ENCODE assay signal across 11 mouse cellular contexts in the genomic region with DNA sequence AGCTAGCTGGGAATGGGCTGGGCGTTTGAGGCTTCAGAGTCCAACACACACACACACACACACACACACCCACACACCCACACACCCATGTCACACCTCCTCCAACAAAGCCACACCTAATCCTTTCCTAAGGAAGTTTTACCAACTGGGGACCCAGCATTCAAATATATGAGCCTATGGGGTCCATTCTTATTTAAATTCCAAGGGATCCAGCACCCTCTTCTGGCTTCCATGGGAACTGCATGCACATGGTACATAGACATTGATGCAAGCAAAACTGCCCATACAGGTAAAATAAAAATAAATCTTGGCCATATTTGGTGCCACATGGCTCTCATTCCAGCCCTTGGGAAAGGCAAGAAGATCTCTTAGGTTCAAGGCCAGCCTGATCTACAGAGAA. TPM values are rescaled to one million over a fixed set of nuclear protein-coding genes. Genes with fewer than 3 reads are reported as not detected.
A peak's percentile ranks its signal among the peaks of the same experiment; 100 is the strongest.
DNase-seq lines count a peak whose midpoint lies in the region; ATAC-seq and TF ChIP-seq lines count a peak whose summit lies in the region.
"Had no signal": no experiment of that assay in that cellular context is flagged by ENCODE, and none has a peak within 500 bp of the region (broad histone marks: within the 10 kb centered on the region; RNA-seq: fewer than 3 reads in every experiment).

No protein-coding gene starts in this region.

- WGBS in heart, embryonic 12.5 days = 100% methylated on average over 1 of the region's 1 CpGs

- no peaks in the 10 kb centered on the region for H3K27me3 ChIP-seq in heart, embryonic 12.5 days (replicated peaks)

- peaks cover 0 to 3% of the 10 kb centered on the region in 2 experiments; a peak in 1 of 4 replicates for H3K4me1 ChIP-seq in ES-E14 (ENCODE audit: control insufficient read depth in 2 of 2, insufficient read depth in 2 of 2, low read length in 2 of 2, poor library complexity in 1 of 2)
- peaks cover 18% of the 10 kb centered on the region for H3K4me1 ChIP-seq in heart, embryonic 12.5 days (replicated peaks)

- DNase-seq in cerebellum, postnatal 10 days = peak; percentile 51 to 58
- no peak for DNase-seq in cerebellum, adult 11 months
- DNase-seq in layer of hippocampus, postnatal 14 days (ENCODE audit: low spot score in 2 of 2) = peak; percentile 18 to 34
- no peak for DNase-seq in layer of hippocampus, adult 9-11 months
- peak; percentile 42 for DNase-seq in ES-E14 (ENCODE audit: low read depth, low spot score)
- peak; percentile 67 for DNase-seq in testis, postnatal 10 days (ENCODE audit: low spot score)

- no peak overlapping the region for H3K4me3 ChIP-seq in ES-E14 (ENCODE audit: insufficient read depth in 1 of 2, low read depth in 1 of 2, low read length in 2 of 2, poor library complexity in 1 of 2, severe bottlenecking in 1 of 2)
- no peak overlapping the region for H3K4me3 ChIP-seq in heart, embryonic 12.5 days

- H3K36me3 ChIP-seq in ES-E14 (ENCODE audit: control insufficient read depth, insufficient read depth, low read length, poor library complexity, severe bottlenecking) = peaks cover 10% of the 10 kb centered on the region; the same call in 1 of the 2 replicates
- peaks cover 61% of the 10 kb centered on the region for H3K36me3 ChIP-seq in heart, embryonic 12.5 days

- no peak overlapping the region for H3K4me2 ChIP-seq in heart, embryonic 12.5 days

- H3K27ac ChIP-seq in ES-E14 (ENCODE audit: insufficient read depth, low read depth, low read length, poor library complexity, severe bottlenecking) = no peak overlapping the region
- no peak overlapping the region for H3K27ac ChIP-seq in heart, embryonic 12.5 days (ENCODE audit: poor library complexity, severe bottlenecking)

- ATAC-seq in granulocyte monocyte progenitor cell, adult 5-6 weeks (replicated peaks; ENCODE audit: poor library complexity, severe bottlenecking) = peak; percentile 75
- no peak for ATAC-seq in heart, embryonic 12.5 days (ENCODE audit: insufficient number of reproducible peaks, low FRiP score)

- in situ Hi-C loops in ES-E14 (cut with MboI; ENCODE audit: low sequenced_read_pairs in 2 of 2, unreplicated experiment in 2 of 2) = no loop called here

- H3K9ac ChIP-seq in ES-E14 (ENCODE audit: insufficient read depth, low read depth, low read length, poor library complexity, severe bottlenecking) = no peak overlapping the region
- H3K9ac ChIP-seq in heart, embryonic 12.5 days = no peak overlapping the region

- H3K9me3 ChIP-seq in ES-E14 (ENCODE audit: control insufficient read depth, insufficient read depth, low read depth, low read length) = no peaks in the 10 kb centered on the region
- H3K9me3 ChIP-seq in heart, embryonic 12.5 days (replicated peaks) = no peaks in the 10 kb centered on the region

TF ChIP-seq in ES-E14, 5 proteins besides CTCF, POLR2A, EP300 and RAD21:
- TF ChIP-seq ZNF384 (IDR thresholded peaks at IDR 0.05; ENCODE audit: low read depth, low read length) (no peak), MAFK (IDR thresholded peaks at IDR 0.05; ENCODE audit: insufficient read depth, low read depth, low read length) (no peak), ZC3H11A (IDR thresholded peaks at IDR 0.05; ENCODE audit: borderline replicate concordance, low read depth, low read length) (no peak), CHD2 (IDR thresholded peaks at IDR 0.05; ENCODE audit: low read depth, low read length) (no peak), HCFC1 (IDR thresholded peaks at IDR 0.05; ENCODE audit: borderline replicate concordance, insufficient read depth, low read length) (no peak)

RNA-seq across cellular contexts. Expression of gene Nipsnap2, which starts 16.1 kb away (rescaled TPM):
- total RNA-seq in layer of hippocampus, postnatal 14 days (2021) = 10 to 100 TPM; 81.8 to 88.3 TPM
- total RNA-seq in ES-E14 (2012; rRNA removed) = 25.1 and 32.3 TPM in 2 replicates
- 21.5 and 24.7 TPM in 2 replicates for total RNA-seq in granulocyte monocyte progenitor cell, adult 5-6 weeks (2014; fragmentation: Nextera tagmentation)
- total RNA-seq in granulocyte monocyte progenitor cell, adult 5-6 weeks (2017) = 26.2 and 30.1 TPM in 2 replicates
- 264 and 276 TPM in 2 replicates for polyA plus RNA-seq in heart, embryonic 12.5 days (2016; fragmentation: Nextera tagmentation; extraction: Ambion mirVana)

RNA-seq across cellular contexts. Expression of gene Mrps17, which starts 25.7 kb away (rescaled TPM):
- total RNA-seq in layer of hippocampus, postnatal 14 days (2021) = 10 to 100 TPM; 70.8 to 73.2 TPM
- total RNA-seq in ES-E14 (2012; rRNA removed) = 142 and 147 TPM in 2 replicates
- total RNA-seq in granulocyte monocyte progenitor cell, adult 5-6 weeks (2014; fragmentation: Nextera tagmentation) = 132 and 207 TPM in 2 replicates
- 94.5 and 125 TPM in 2 replicates for total RNA-seq in granulocyte monocyte progenitor cell, adult 5-6 weeks (2017)
- polyA plus RNA-seq in heart, embryonic 12.5 days (2016; fragmentation: Nextera tagmentation; extraction: Ambion mirVana) = 142 and 145 TPM in 2 replicates

RNA-seq across cellular contexts. Expression of gene Sept14, which starts 32.7 kb away (rescaled TPM):
- total RNA-seq in layer of hippocampus, postnatal 14 days (2021) = not detected
- 0.27 and 0.69 TPM in 2 replicates for total RNA-seq in ES-E14 (2012; rRNA removed)
- total RNA-seq in granulocyte monocyte progenitor cell, adult 5-6 weeks (2014; fragmentation: Nextera tagmentation) = not detected in 2 replicates
- not detected in 2 replicates for total RNA-seq in granulocyte monocyte progenitor cell, adult 5-6 weeks (2017)
- polyA plus RNA-seq in heart, embryonic 12.5 days (2016; fragmentation: Nextera tagmentation; extraction: Ambion mirVana) = not detected in 2 replicates
- total RNA-seq: gastrocnemius, adult 8-10 months had no signal
- polyA plus RNA-seq: liver, embryonic 16.5 days; spleen, adult 2 months had no signal

RNA-seq across cellular contexts. Expression of gene Psph, which starts 46.3 kb away (rescaled TPM):
- 10 to 100 TPM; 29.6 to 30.2 TPM for total RNA-seq in layer of hippocampus, postnatal 14 days (2021)
- total RNA-seq in ES-E14 (2012; rRNA removed) = 54.9 and 83.0 TPM in 2 replicates
- 23.5 and 34.6 TPM in 2 replicates for total RNA-seq in granulocyte monocyte progenitor cell, adult 5-6 weeks (2014; fragmentation: Nextera tagmentation)
- total RNA-seq in granulocyte monocyte progenitor cell, adult 5-6 weeks (2017) = 20.5 and 21.4 TPM in 2 replicates
- polyA plus RNA-seq in heart, embryonic 12.5 days (2016; fragmentation: Nextera tagmentation; extraction: Ambion mirVana) = 27.0 and 27.4 TPM in 2 replicates

Comparison
In these comparisons a context has a peak if more than half of its experiments do, and no peak if none do; other contexts are left out.
1. DNase-seq: peak in cerebellum, postnatal 10 days (2 of 2), layer of hippocampus, postnatal 14 days (2 of 2), ES-E14 (single experiment) and testis, postnatal 10 days (single experiment); none in cerebellum, adult 11 months (single experiment) and layer of hippocampus, adult 9-11 months (single experiment).